In the genomic region with DNA sequence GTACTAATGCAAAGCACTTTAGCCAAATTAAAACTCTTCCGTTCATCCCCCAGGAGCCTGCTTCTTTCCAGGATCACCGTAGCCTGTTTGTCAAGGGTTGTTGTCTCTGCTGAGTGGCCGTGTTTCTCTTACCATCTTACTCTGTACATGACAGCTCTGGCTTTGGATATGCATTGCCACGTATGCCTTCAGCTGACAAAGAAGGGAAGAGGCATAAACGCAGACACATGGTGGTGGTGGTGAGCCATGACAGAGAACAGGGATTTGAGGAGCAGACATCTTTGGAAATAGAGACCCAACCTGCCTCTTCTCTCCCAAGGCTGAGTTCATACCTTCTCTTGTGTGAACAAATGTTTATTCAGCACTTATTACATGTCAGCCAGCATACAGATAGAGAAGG, we compare ENCODE assay signal across 26 mouse cellular contexts.
DNase-seq lines count a peak whose midpoint lies in the region; ATAC-seq and TF ChIP-seq lines count a peak whose summit lies in the region.
"Had no signal": no experiment of that assay in that cellular context is flagged by ENCODE, and none has a peak within 500 bp of the region (broad histone marks: within the 10 kb centered on the region; RNA-seq: fewer than 3 reads in every experiment).

No protein-coding gene starts in this region.

- ATAC-seq in forebrain, postnatal 0 days = no peak
- no peak for ATAC-seq in forebrain, embryonic 16.5 days
- no peak for ATAC-seq in kidney, postnatal 0 days (replicated peaks; ENCODE audit: low FRiP score, low read depth)
- ATAC-seq in midbrain, postnatal 0 days (ENCODE audit: low FRiP score) = no peak
- no peak for ATAC-seq in midbrain, embryonic 14.5 days (ENCODE audit: low FRiP score, low TSS enrichment)
- ATAC-seq: activated CD4-positive, CD25-positive, alpha-beta regulatory T cell, adult 4 months; forebrain, embryonic 13.5 days had no signal

- H3K9me3 ChIP-seq in forebrain, postnatal 0 days (ENCODE audit: low read length) = no peaks in the 10 kb centered on the region
- H3K9me3 ChIP-seq in forebrain, embryonic 16.5 days (ENCODE audit: control insufficient read depth, low read length) = no peaks in the 10 kb centered on the region
- no peaks in the 10 kb centered on the region for H3K9me3 ChIP-seq in kidney, postnatal 0 days (replicated peaks; ENCODE audit: low read length)
- no peaks in the 10 kb centered on the region for H3K9me3 ChIP-seq in midbrain, postnatal 0 days (ENCODE audit: low read length)
- no peaks in the 10 kb centered on the region for H3K9me3 ChIP-seq in midbrain, embryonic 14.5 days (ENCODE audit: control insufficient read depth, low read length)
- H3K9me3 ChIP-seq: forebrain, embryonic 10.5 days; forebrain, embryonic 13.5 days; heart, embryonic 12.5 days; heart, embryonic 15.5 days; hindbrain, embryonic 10.5 days; hindbrain, embryonic 13.5 days had no signal

- no peak overlapping the region for H3K9ac ChIP-seq in forebrain, postnatal 0 days
- no peak overlapping the region for H3K9ac ChIP-seq in forebrain, embryonic 16.5 days (replicated peaks; ENCODE audit: low read depth, low read length)
- no peak overlapping the region for H3K9ac ChIP-seq in kidney, postnatal 0 days (ENCODE audit: low read depth, low read length)
- no peak overlapping the region for H3K9ac ChIP-seq in midbrain, postnatal 0 days (replicated peaks; ENCODE audit: low read length, poor library complexity, severe bottlenecking)
- H3K9ac ChIP-seq in midbrain, embryonic 14.5 days (replicated peaks; ENCODE audit: low read length) = no peak overlapping the region
- H3K9ac ChIP-seq: forebrain, embryonic 13.5 days; heart, embryonic 12.5 days; heart, embryonic 15.5 days; hindbrain, embryonic 13.5 days had no signal

- H3K4me2 ChIP-seq in forebrain, postnatal 0 days (ENCODE audit: low read depth) = no peak overlapping the region
- no peak overlapping the region for H3K4me2 ChIP-seq in forebrain, embryonic 16.5 days (ENCODE audit: low read length)
- H3K4me2 ChIP-seq in kidney, postnatal 0 days (ENCODE audit: low read length) = no peak overlapping the region
- no peak overlapping the region for H3K4me2 ChIP-seq in midbrain, postnatal 0 days (ENCODE audit: low read depth, low read length, poor library complexity, severe bottlenecking)
- H3K4me2 ChIP-seq in midbrain, embryonic 14.5 days (ENCODE audit: low read length) = no peak overlapping the region
- H3K4me2 ChIP-seq: forebrain, embryonic 13.5 days; heart, embryonic 12.5 days; heart, embryonic 15.5 days; hindbrain, embryonic 13.5 days had no signal

- no peaks in the 10 kb centered on the region for H3K27me3 ChIP-seq in forebrain, postnatal 0 days (ENCODE audit: insufficient read depth, low read length)
- no peaks in the 10 kb centered on the region for H3K27me3 ChIP-seq in forebrain, embryonic 16.5 days (replicated peaks; ENCODE audit: control insufficient read depth, insufficient read depth, low read length)
- H3K27me3 ChIP-seq in kidney, postnatal 0 days (ENCODE audit: insufficient read depth, low read length) = no peaks in the 10 kb centered on the region
- H3K27me3 ChIP-seq in midbrain, postnatal 0 days (ENCODE audit: insufficient read depth, low read length) = no peaks in the 10 kb centered on the region
- H3K27me3 ChIP-seq in midbrain, embryonic 14.5 days (ENCODE audit: control insufficient read depth, insufficient read depth, low read length) = no peaks in the 10 kb centered on the region
- H3K27me3 ChIP-seq: heart, embryonic 15.5 days had no signal

- H3K4me3 ChIP-seq in forebrain, postnatal 0 days (ENCODE audit: low read depth, low read length) = no peak overlapping the region
- no peak overlapping the region for H3K4me3 ChIP-seq in forebrain, embryonic 16.5 days (replicated peaks; ENCODE audit: low read length)
- H3K4me3 ChIP-seq in kidney, postnatal 0 days (replicated peaks; ENCODE audit: low read depth, low read length) = no peak overlapping the region
- H3K4me3 ChIP-seq in midbrain, postnatal 0 days (ENCODE audit: low read depth, low read length) = no peak overlapping the region
- H3K4me3 ChIP-seq in midbrain, embryonic 14.5 days (replicated peaks; ENCODE audit: low read depth, low read length) = no peak overlapping the region
- H3K4me3 ChIP-seq: forebrain, embryonic 10.5 days; forebrain, embryonic 13.5 days; heart, embryonic 12.5 days; heart, embryonic 15.5 days; hindbrain, embryonic 10.5 days; hindbrain, embryonic 13.5 days had no signal

- H3K4me1 ChIP-seq in forebrain, postnatal 0 days (ENCODE audit: insufficient read depth) = 0 out of 2 replicates have a peak, but pooled peaks cover 4% of the 10 kb centered on the region
- peaks cover 9% of the 10 kb centered on the region for H3K4me1 ChIP-seq in forebrain, embryonic 16.5 days (replicated peaks; ENCODE audit: control insufficient read depth, insufficient read depth, low read length)
- H3K4me1 ChIP-seq in kidney, postnatal 0 days (replicated peaks; ENCODE audit: insufficient read depth, low read length) = no peaks in the 10 kb centered on the region
- H3K4me1 ChIP-seq in midbrain, postnatal 0 days (ENCODE audit: insufficient read depth, low read length) = no peaks in the 10 kb centered on the region
- H3K4me1 ChIP-seq in midbrain, embryonic 14.5 days (ENCODE audit: control insufficient read depth, insufficient read depth, low read length) = peaks cover 3% of the 10 kb centered on the region; the same call in 1 of the 2 replicates
- H3K4me1 ChIP-seq: heart, embryonic 12.5 days had no signal

- no peak overlapping the region for H3K27ac ChIP-seq in forebrain, postnatal 0 days (ENCODE audit: low read depth, low read length)
- H3K27ac ChIP-seq in forebrain, embryonic 16.5 days (ENCODE audit: low read length) = no peak overlapping the region
- H3K27ac ChIP-seq in kidney, postnatal 0 days = no peak overlapping the region
- no peak overlapping the region for H3K27ac ChIP-seq in midbrain, postnatal 0 days (ENCODE audit: low read depth, low read length)
- H3K27ac ChIP-seq in midbrain, embryonic 14.5 days (replicated peaks; ENCODE audit: low read depth, low read length) = no peak overlapping the region
- H3K27ac ChIP-seq: forebrain, embryonic 10.5 days; forebrain, embryonic 13.5 days; heart, embryonic 15.5 days; hindbrain, embryonic 10.5 days; hindbrain, embryonic 13.5 days had no signal

- DNase-seq in forebrain, postnatal 0 days = peak; percentile 35
- DNase-seq in kidney, postnatal 0 days (ENCODE audit: low spot score) = no peak
- no peak for DNase-seq in kidney, postnatal 4 days
- DNase-seq in midbrain, postnatal 0 days (ENCODE audit: low spot score) = no peak
- DNase-seq in midbrain, embryonic 14.5 days = no peak
- peak; percentile 32 for DNase-seq in retina, postnatal 1 day
- DNase-seq in urinary bladder, postnatal 36 days (ENCODE audit: low spot score in 2 of 2) = no peak
- DNase-seq: adrenal gland, adult 8-10 months; adrenal gland, postnatal 25 days; cerebellum, adult 11 months; cerebellum, adult 2 months; cerebellum, adult 9-11 months; cerebellum, postnatal 25 days; embryo, embryonic 11 days; gastrocnemius, postnatal 10 days; gastrocnemius, postnatal 36 days; heart, postnatal 10 days; heart, postnatal 36 days had no signal

- peak; percentile 60 for TF ChIP-seq CTCF in forebrain, postnatal 0 days (IDR thresholded peaks at IDR 0.05; ENCODE audit: low read depth)
- TF ChIP-seq CTCF in kidney, postnatal 0 days (IDR thresholded peaks at IDR 0.05; ENCODE audit: low read depth) = 0 out of 2 replicates have a peak, but pooled peaks have one; percentile 5
- peak; percentile 66 for TF ChIP-seq CTCF in midbrain, postnatal 0 days (IDR thresholded peaks at IDR 0.05)

- 72% methylated on average over 5 of the region's 5 CpGs for WGBS in forebrain, postnatal 0 days
- 79% methylated on average over 5 of the region's 5 CpGs for WGBS in forebrain, embryonic 16.5 days
- 73% methylated on average over 5 of the region's 5 CpGs for WGBS in kidney, postnatal 0 days
- 66% methylated on average over 5 of the region's 5 CpGs for WGBS in midbrain, postnatal 0 days
- WGBS in midbrain, embryonic 14.5 days = 77% methylated on average over 5 of the region's 5 CpGs

- no peaks in the 10 kb centered on the region for H3K36me3 ChIP-seq in forebrain, postnatal 0 days (ENCODE audit: insufficient read depth)
- no peaks in the 10 kb centered on the region for H3K36me3 ChIP-seq in forebrain, embryonic 16.5 days (ENCODE audit: control insufficient read depth, insufficient read depth)
- H3K36me3 ChIP-seq in kidney, postnatal 0 days (ENCODE audit: insufficient read depth, low read length) = no peaks in the 10 kb centered on the region
- no peaks in the 10 kb centered on the region for H3K36me3 ChIP-seq in midbrain, postnatal 0 days (ENCODE audit: insufficient read depth, low read length)
- no peaks in the 10 kb centered on the region for H3K36me3 ChIP-seq in midbrain, embryonic 14.5 days (ENCODE audit: control insufficient read depth, insufficient read depth, low read length)
- H3K36me3 ChIP-seq: forebrain, embryonic 10.5 days; heart, embryonic 12.5 days; heart, embryonic 15.5 days; hindbrain, embryonic 10.5 days; hindbrain, embryonic 13.5 days had no signal

Comparison
In these comparisons a context has a peak if more than half of its experiments do, and no peak if none do; other contexts are left out.
1. DNase-seq: peak in forebrain, postnatal 0 days (single experiment) and retina, postnatal 1 day (single experiment); none in kidney, postnatal 0 days (single experiment), kidney, postnatal 4 days (0 of 2), midbrain, postnatal 0 days (single experiment), midbrain, embryonic 14.5 days (single experiment) and urinary bladder, postnatal 36 days (0 of 2).
2. CTCF ChIP-seq: peak in every context shown above with its lines; median percentile 66 in midbrain, postnatal 0 days; 60 in forebrain, postnatal 0 days; 5 in kidney, postnatal 0 days.